Mouse (Mus musculus): ENCODE results near the gene Rfesd. TPM values are rescaled to one million over a fixed set of nuclear protein-coding genes. Genes with fewer than 3 reads are reported as not detected.

Gene Rfesd
- polyA plus RNA-seq, 1 experiment from 2014 or later: 16.0 TPM

DNA sequence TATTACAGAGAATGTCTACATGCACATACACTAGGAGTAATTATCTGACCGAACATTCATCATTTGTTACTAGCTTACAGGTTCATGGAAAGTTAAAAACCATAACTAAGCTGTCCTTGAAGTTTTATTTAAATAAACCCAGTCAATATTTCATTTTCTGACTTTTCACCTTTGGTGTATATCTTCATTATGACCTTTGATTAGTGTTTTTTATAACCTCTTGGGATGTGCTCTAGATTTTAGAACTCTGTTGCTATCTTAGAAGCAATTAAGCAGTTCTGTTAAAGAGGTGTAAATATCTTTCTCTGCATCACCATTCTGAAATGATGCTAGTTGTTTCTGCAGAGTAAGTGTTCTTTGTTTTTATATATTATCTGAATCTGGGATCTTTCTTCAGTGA lies 51.7 kb downstream of the Rfesd start, which contains the start of gene Spata9:
Gene Spata9, plus strand, starts transcription at position 301 of the 400 bp plus-strand sequence.
- no peak for ATAC-seq (replicated peaks; ENCODE audit: low FRiP score, low TSS enrichment, low read depth)
- H3K9me3 ChIP-seq (ENCODE audit: control insufficient read depth, low read length): peaks cover 3% of the 10 kb centered on the region; the same call in 1 of the 2 replicates
- H3K36me3 ChIP-seq (ENCODE audit: control insufficient read depth, insufficient read depth, low read length): no peaks in the 10 kb centered on the region
- H3K27me3 ChIP-seq (replicated peaks; ENCODE audit: control insufficient read depth, insufficient read depth, low read length): no peaks in the 10 kb centered on the region
- DNase-seq (ENCODE audit: low spot score): no peak
- no peak within 1 kb of the TSS for H3K9ac ChIP-seq (ENCODE audit: low read length)
- H3K4me1 ChIP-seq (replicated peaks; ENCODE audit: control insufficient read depth, insufficient read depth, low read length): no peaks in the 10 kb centered on the region
- H3K27ac ChIP-seq (ENCODE audit: low read depth): no peak within 1 kb of the TSS
- 82% methylated on average over 1 of the region's 1 CpGs for WGBS
- no peak within 1 kb of the TSS for H3K4me3 ChIP-seq (ENCODE audit: low read depth, low read length)
- no peak within 1 kb of the TSS for H3K4me2 ChIP-seq (ENCODE audit: low read length)

DNA sequence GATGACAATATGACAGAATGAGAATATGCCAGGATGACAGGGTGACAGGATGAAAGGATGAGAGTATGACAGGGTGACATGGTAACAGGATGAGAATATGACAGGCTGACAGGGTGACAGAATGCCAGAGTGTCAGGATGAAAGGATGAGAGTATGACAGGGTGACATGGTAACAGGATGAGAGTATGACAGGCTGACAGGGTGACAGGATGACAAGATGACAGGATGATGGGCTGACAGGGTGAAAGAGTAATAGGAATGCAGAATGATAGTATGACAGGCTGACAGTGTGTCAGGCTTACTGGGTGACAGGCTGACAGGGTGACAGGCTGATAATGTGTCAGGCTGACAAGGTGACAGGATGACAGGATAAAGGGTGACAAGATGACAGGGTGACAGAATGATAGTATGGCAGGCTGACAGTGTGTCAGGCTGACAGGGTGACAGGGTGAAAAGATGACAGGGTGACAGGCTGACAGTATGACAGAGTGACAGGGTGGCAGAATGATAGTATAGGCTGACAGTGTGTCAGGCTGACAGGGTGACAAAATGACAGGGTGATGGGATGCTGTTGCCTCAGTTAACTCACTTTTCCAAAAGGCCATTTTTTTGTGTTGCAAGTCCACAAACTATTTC lies 63.0 kb downstream of the Rfesd start:
- no peak overlapping the region for H3K27ac ChIP-seq (ENCODE audit: low read depth)
- no peaks in the 10 kb centered on the region for H3K4me1 ChIP-seq (replicated peaks; ENCODE audit: control insufficient read depth, insufficient read depth, low read length)
- no peaks in the 10 kb centered on the region for H3K9me3 ChIP-seq (ENCODE audit: control insufficient read depth, low read length)
- no peak overlapping the region for H3K4me2 ChIP-seq (ENCODE audit: low read length)
- no peak overlapping the region for H3K9ac ChIP-seq (ENCODE audit: low read length)
- ATAC-seq (replicated peaks; ENCODE audit: low FRiP score, low TSS enrichment, low read depth) (no peak), DNase-seq (ENCODE audit: low spot score) (no peak)
- H3K36me3 ChIP-seq (ENCODE audit: control insufficient read depth, insufficient read depth, low read length): no peaks in the 10 kb centered on the region
- no peaks in the 10 kb centered on the region for H3K27me3 ChIP-seq (replicated peaks; ENCODE audit: control insufficient read depth, insufficient read depth, low read length)
- no peak overlapping the region for H3K4me3 ChIP-seq (ENCODE audit: low read depth, low read length)

Other genes starting within 250 kb of the Rfesd start
- gene Glrx, start 178.9 kb downstream of the Rfesd start, polyA plus RNA-seq (2014; fragmentation: Nextera tagmentation; extraction: Ambion mirVana): 90.5 and 93.5 TPM in 2 replicates
- 43.0 and 48.2 TPM in 2 replicates for gene Rhobtb3, start 74.8 kb downstream of the Rfesd start, polyA plus RNA-seq (2014; fragmentation: Nextera tagmentation; extraction: Ambion mirVana)
- 0.34 and 0.35 TPM in 2 replicates for gene Spata9, start 51.6 kb downstream of the Rfesd start, polyA plus RNA-seq (2014; fragmentation: Nextera tagmentation; extraction: Ambion mirVana)
- gene Gpr150, start 38.3 kb upstream of the Rfesd start, polyA plus RNA-seq (2014; fragmentation: Nextera tagmentation; extraction: Ambion mirVana): 0.11 and 0.19 TPM in 2 replicates
- 4.9 and 6.0 TPM in 2 replicates for gene Arsk, start 79.9 kb upstream of the Rfesd start, polyA plus RNA-seq (2014; fragmentation: Nextera tagmentation; extraction: Ambion mirVana)
- 17.3 and 21.0 TPM in 2 replicates for gene Ttc37, start 80.0 kb upstream of the Rfesd start, polyA plus RNA-seq (2014; fragmentation: Nextera tagmentation; extraction: Ambion mirVana)